Mouse (Mus musculus) heart, postnatal 25 days (tissue): ENCODE measurements at regions not wholly inside any gene's neighbourhood (a gene's known extent, or its start where the extent isn't known, plus 50 kb on each side); places are given as distances from the start of the nearest gene placed in this dataset.

Experiments used
- DNase-seq: peaks from one replicate; pipeline ENCODE4 v3.0.0; 2022; ENCODE audit warnings: low spot score
- intact Hi-C: fragments of 180-260 bp; cut with DNase I; formaldehyde crosslinking; loops from one replicate; pipeline ENCODE4 v1.15.1; 2025

DNA sequence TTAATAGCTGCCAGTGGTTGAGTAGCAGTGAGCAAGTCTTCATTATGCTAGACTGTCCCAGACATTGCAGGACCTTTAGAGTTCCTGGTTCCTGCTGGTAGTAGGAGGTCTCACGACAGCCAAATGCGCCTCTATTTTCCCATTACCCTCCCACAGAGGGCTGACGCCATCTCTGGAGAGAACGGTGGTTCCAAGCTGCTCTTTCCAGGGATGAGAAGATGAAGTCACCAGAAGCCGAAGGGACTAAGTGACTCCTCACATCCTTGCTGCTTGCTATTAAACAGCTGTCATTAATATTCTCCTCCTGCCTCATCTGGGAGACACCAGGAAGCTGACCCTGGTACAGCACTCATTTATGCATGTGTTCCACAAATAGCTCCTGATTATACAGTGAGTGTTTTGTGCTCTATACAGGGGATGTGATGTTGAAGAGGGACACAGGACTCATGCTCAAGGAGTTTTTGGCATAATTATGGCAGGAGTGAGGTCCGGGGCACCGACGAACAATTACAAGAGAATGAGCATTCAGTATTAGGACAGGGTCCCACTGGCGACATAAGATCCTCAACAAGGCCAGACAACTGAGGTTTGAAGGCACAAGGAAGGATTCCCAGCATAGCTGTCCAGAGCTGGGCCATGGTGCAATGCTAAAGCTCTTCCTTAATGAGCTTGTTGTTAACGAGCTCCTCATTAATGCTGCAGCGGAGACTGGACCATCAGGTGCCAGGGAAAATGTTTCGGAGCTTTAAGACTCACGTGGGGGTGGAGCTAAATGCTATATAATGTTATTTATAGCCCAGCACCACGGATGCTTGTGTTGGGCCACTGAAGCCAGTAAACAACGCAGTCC lies 145.6 kb downstream of the Kit start:
- intact Hi-C loops = no loop called here
- DNase-seq = no peak

DNA sequence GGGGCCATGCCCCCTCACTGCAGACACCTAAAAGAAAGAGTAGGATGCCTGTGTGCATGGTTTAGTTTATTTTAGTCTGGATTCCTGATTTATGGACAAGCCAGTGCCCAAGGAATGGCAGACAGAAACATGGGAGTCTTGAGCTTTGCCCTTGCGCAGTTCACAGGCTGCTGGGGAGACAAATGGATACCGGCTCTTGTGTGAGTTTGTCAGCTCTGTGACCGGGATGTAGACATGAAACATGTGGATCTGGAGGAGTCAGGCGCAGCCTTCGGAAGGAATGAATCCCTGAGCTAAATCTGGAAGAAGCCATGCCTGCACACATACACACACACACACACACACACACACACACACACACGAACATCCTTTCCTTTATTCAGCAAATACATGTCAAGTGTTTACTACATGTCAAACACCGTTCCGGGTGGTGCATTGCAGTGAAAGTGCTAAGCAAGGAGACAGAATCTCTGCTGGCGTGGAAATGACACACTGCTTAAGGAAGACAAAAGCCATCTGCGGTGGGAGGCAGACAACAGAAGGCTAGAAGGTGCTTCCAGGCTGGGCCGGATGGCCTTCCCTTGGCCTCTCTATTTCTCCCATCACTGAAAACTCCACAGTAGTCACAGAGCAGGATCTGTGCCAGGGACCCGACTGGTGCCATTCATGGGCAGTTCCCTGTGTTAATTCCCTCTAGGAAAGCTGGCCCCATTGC lies 144.0 kb downstream of the Kit start:
- intact Hi-C loops = no loop called here
- no peak for DNase-seq
